Mouse (Mus musculus) stomach, postnatal 0 days (tissue): ENCODE data around the gene Prkcb. TPM values are rescaled to one million over a fixed set of nuclear protein-coding genes. Genes with fewer than 3 reads are reported as not detected.

Experiments
- ATAC-seq: fragments of 200-750 bp; cut with Nextera tagmentation; 2 replicates; pipeline ENCODE4 v1.8.0; 2017; ENCODE audit not compliant: low FRiP score, low TSS enrichment
- DNase-seq: peaks from one replicate; pipeline ENCODE4 v3.0.0-alpha.2; 2016; ENCODE audit warnings: low spot score
- H3K27ac ChIP-seq: fragments of 300-500 bp; sonication (generic); replicated peaks from 2 replicates; pipeline ENCODE4 v1.5.1; 2014; ENCODE audit warnings: mild to moderate bottlenecking, control low read depth
- H3K27me3 ChIP-seq: fragments of 300-500 bp; sonication (generic); 2 replicates; pipeline ENCODE4 v1.6.1; 2014; ENCODE audit warnings: low read length; ENCODE audit not compliant: control insufficient read depth, insufficient read depth
- H3K36me3 ChIP-seq: fragments of 300-500 bp; sonication (generic); 2 replicates; pipeline ENCODE4 v1.6.1; 2014; ENCODE audit warnings: low read length, mixed read lengths; ENCODE audit not compliant: control insufficient read depth, insufficient read depth
- H3K4me1 ChIP-seq: fragments of 300-500 bp; sonication (generic); replicated peaks from 2 replicates; pipeline ENCODE4 v1.6.1; 2014; ENCODE audit warnings: antibody characterized with exemption; ENCODE audit not compliant: control insufficient read depth, insufficient read depth
- H3K4me2 ChIP-seq: fragments of 300-500 bp; sonication (generic); replicated peaks from 2 replicates; pipeline ENCODE4 v1.6.1; 2014; ENCODE audit warnings: low read depth, mild to moderate bottlenecking, control low read depth, moderate library complexity
- H3K4me3 ChIP-seq: fragments of 300-500 bp; sonication (generic); 2 replicates; pipeline ENCODE4 v1.5.1; 2014; ENCODE audit warnings: low read depth, low read length, control low read depth
- H3K9ac ChIP-seq: fragments of 300-500 bp; sonication (generic); 2 replicates; pipeline ENCODE4 v1.6.1; 2014; ENCODE audit warnings: mild to moderate bottlenecking, low read length, control low read depth, mixed read lengths
- H3K9me3 ChIP-seq: fragments of 300-500 bp; sonication (generic); 2 replicates; pipeline ENCODE4 v1.6.1; 2016; ENCODE audit warnings: low read length; ENCODE audit not compliant: control insufficient read depth
- CTCF ChIP-seq: IDR thresholded peaks from 2 replicates; pipeline ENCODE4 v1.5.1; 2016; ENCODE audit warnings: antibody characterized with exemption, low read depth, mild to moderate bottlenecking, moderate library complexity
- EP300 ChIP-seq: optimal IDR thresholded peaks from 2 replicates; pipeline ENCODE3; 2016; ENCODE audit warnings: antibody characterized with exemption
- WGBS: fragments of 180-500 bp; shearing (Covaris S2); extraction: QIAGEN DNeasy Blood & Tissue Kit; methylation state at CpG from one replicate; pipeline ENCODE4 v1.1.7; 2014; 5-methylcytosine and 5-hydroxymethylcytosine counted together
- polyA plus RNA-seq: library from polyadenylated mRNA; unstranded; fragments of >200 nt; fragmentation: Nextera tagmentation; extraction: Ambion mirVana; gene quantifications from 2 replicates; pipeline ENCODE4 v1.2.1, GENCODE M21; 2015

Prkcb gene
- polyA plus RNA-seq, 1 experiment from 2014 or later, result 7.9 TPM

DNA sequence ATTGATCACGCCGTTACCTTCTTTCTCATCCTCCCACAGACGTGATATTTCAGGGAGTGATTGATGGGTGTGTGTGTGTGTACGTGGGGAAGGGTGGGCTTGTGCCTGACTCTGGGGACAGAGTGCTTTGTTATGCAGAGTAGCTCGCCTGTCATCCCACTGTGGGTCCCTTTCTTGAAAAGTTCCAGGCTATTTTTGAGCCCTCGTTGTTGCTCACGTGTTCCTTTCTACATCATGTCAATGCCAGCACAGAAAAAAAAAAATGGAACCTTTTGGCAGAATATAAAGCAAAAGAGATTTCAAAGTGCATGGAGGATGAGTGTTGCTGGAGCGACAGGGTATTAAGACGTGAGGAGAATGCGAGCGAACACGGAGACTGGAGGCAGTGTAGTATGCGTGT is 118.1 kb downstream of the Prkcb start:
- WGBS, result 63% methylated on average over 13 of the region's 13 CpGs
- Histone ChIP-seq H3K27ac (no peak overlapping the region), H3K9ac (no peak overlapping the region), H3K4me2 (no peak overlapping the region), H3K36me3 (no peaks in the 10 kb centered on the region), H3K9me3 (no peaks in the 10 kb centered on the region), H3K4me3 (no peak overlapping the region), H3K4me1 (0 out of 2 replicates have a peak, but pooled peaks cover 3% of the 10 kb centered on the region), H3K27me3 (no peaks in the 10 kb centered on the region)
- TF ChIP-seq EP300 (no peak), CTCF (no peak)
- DNase-seq (no peak), ATAC-seq (no peak)

DNA sequence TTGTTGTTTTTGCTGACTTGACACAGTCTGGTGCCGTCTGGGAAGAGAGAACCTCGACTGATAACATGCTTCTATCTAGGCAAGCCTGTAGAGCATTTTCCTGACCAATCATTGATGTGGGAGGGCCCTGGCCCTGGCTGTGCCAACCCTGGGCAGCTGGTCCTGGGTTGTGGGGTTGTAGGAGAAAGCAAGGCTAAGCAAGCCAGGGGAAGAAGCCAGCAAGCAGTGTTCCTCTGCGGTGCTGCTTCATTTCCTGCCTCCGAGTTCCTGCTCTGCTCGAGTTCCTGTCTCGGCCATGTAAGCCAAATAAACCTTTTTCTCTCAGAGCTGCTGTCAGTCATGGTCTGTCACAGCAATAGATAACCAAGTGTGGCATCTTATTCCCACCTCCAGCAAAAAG is 121.4 kb downstream of the Prkcb start:
- H3K4me1 ChIP-seq, result no peaks in the 10 kb centered on the region
- H3K4me3 ChIP-seq, result no peak overlapping the region
- H3K9me3 ChIP-seq, result no peaks in the 10 kb centered on the region
- DNase-seq (no peak), ATAC-seq (no peak)
- no peak overlapping the region for H3K9ac ChIP-seq
- H3K4me2 ChIP-seq, result no peak overlapping the region
- 77% methylated on average over 6 of the region's 6 CpGs for WGBS
- H3K27ac ChIP-seq, result no peak overlapping the region
- no peaks in the 10 kb centered on the region for H3K36me3 ChIP-seq
- no peak for TF ChIP-seq EP300
- TF ChIP-seq CTCF, result no peak
- H3K27me3 ChIP-seq, result no peaks in the 10 kb centered on the region

DNA sequence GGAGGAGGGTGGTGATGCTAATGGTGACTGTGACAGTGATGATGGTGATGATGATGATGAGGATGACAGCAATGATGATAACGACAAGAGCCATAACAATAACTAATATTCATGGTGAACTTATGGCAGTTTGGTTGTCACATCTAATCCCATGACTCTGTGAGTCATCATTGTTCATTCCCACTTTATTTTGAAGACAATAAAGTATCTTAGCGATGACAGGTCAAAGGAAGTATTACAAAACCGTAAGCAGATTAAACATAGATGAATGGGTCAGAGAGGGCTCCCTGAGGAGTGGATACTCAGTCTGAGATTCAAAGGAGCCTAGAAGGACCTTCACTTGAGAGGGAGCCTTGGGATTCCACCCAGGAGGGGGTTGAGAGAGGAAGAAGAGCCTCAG is 122.3 kb downstream of the Prkcb start:
- no peak for TF ChIP-seq EP300
- TF ChIP-seq CTCF, result no peak
- Histone ChIP-seq H3K36me3 (no peaks in the 10 kb centered on the region), H3K4me2 (no peak overlapping the region), H3K9me3 (no peaks in the 10 kb centered on the region), H3K27ac (no peak overlapping the region), H3K4me1 (no peaks in the 10 kb centered on the region), H3K9ac (no peak overlapping the region), H3K27me3 (no peaks in the 10 kb centered on the region), H3K4me3 (no peak overlapping the region)
- no peak for DNase-seq
- WGBS, result 74% methylated on average over 3 of the region's 3 CpGs
- no peak for ATAC-seq

DNA sequence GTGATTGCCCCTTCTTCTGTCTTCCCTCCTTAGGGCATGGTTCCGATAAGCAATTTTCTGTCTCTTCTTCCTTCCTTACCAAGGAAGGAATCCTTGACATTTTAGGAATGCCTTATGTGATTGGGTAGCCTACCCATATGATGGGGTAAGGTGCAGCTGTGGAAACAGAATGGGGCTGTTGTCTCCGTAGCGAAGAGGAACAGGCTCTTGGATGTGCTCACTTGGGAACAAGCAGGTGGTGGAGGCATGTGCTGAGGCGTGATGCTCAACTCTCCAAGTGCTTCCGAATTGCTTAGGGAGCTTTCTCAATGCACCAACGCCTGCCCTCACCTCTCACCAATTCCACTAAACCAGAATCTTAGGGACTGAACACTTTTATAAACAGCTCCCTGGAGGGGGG is 124.7 kb downstream of the Prkcb start:
- no peaks in the 10 kb centered on the region for H3K27me3 ChIP-seq
- H3K4me1 ChIP-seq, result no peaks in the 10 kb centered on the region
- ATAC-seq, result no peak
- H3K9me3 ChIP-seq, result no peaks in the 10 kb centered on the region
- H3K9ac ChIP-seq, result no peak overlapping the region
- H3K36me3 ChIP-seq, result no peaks in the 10 kb centered on the region
- no peak overlapping the region for H3K27ac ChIP-seq
- 81% methylated on average over 6 of the region's 6 CpGs for WGBS
- no peak overlapping the region for H3K4me3 ChIP-seq
- no peak overlapping the region for H3K4me2 ChIP-seq
- TF ChIP-seq CTCF (no peak), EP300 (no peak)
- DNase-seq, result no peak

DNA sequence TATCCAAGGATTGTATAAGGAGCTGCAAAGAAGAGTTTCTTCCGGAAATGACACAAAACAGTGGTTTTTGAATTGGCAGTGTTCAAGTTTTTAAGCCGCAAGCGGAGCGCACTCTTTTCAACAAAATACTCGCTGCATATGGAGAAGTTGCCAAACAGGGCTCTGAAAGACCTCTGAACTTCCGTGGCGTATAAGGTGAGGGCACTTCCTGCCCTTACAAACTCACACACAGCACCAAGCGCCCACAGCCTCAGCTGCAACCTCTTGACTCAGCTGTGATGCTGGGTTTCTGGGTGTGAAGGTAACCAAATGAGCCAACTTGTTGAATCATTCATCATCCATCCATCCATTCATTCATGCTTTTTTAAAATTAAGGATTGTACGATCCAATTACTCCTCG is 125.6 kb downstream of the Prkcb start:
- no peak for TF ChIP-seq CTCF
- TF ChIP-seq EP300, result no peak

DNA sequence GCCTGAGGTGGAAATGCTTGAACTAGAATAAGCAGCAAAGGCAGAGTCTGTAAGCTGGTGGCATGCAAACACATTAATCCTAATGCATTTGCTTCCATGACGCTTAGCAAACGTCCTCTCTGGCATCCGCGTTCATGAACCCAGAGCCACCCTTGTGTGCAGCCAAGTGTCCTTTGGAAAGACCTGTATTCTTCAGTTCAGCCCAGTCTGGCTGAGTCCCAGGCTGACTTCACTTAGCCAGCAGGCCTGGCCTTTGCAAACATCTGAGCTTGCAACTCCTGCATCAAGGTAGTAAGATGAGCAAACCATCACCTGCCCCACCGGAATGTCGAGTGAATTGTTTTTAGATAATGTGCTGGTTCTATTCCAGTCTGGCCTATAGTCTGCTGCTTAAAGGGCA is 126.1 kb downstream of the Prkcb start:
- Histone ChIP-seq H3K27me3 (no peaks in the 10 kb centered on the region), H3K4me1 (no peaks in the 10 kb centered on the region), H3K4me2 (no peak overlapping the region), H3K4me3 (no peak overlapping the region), H3K27ac (no peak overlapping the region), H3K9ac (no peak overlapping the region), H3K36me3 (no peaks in the 10 kb centered on the region), H3K9me3 (no peaks in the 10 kb centered on the region)
- DNase-seq (no peak), ATAC-seq (no peak)
- WGBS, result 54% methylated on average over 6 of the region's 6 CpGs
- TF ChIP-seq EP300 (no peak), CTCF (no peak)

More for the DNA sequence above, 125.6 kb downstream of the Prkcb start:
- Histone ChIP-seq H3K36me3 (no peaks in the 10 kb centered on the region), H3K4me1 (no peaks in the 10 kb centered on the region), H3K4me3 (no peak overlapping the region), H3K27me3 (no peaks in the 10 kb centered on the region), H3K9me3 (no peaks in the 10 kb centered on the region), H3K27ac (no peak overlapping the region), H3K9ac (no peak overlapping the region), H3K4me2 (no peak overlapping the region)
- DNase-seq (no peak), ATAC-seq (no peak)
- WGBS, result 84% methylated on average over 10 of the region's 10 CpGs
